Mouse (Mus musculus): ENCODE data around the gene Arhgap10.
"Not testable (repeated sequence)": the region's sequence is repeated elsewhere in the genome, so short reads cannot be mapped to it uniquely, and the experiment has no call there.

Gene Arhgap10

GRCm38 (mm10) chr8:77340046-77340747 lies 177.6 kb downstream of the Arhgap10 start:
- DNase-seq = no peak

- no peak for DNase-seq
These were observed 180.5 kb downstream of the Arhgap10 start for GRCm38 (mm10) chr8:77337272-77337671.

GRCm38 (mm10) chr8:77331180-77331579 lies 186.6 kb downstream of the Arhgap10 start:
- DNase-seq = no peak

- DNase-seq = no peak
These were observed 187.4 kb downstream of the Arhgap10 start for GRCm38 (mm10) chr8:77330304-77330703.

GRCm38 (mm10) chr8:77329783-77330182 lies 188.0 kb downstream of the Arhgap10 start:
- no peak for DNase-seq

- no peak for DNase-seq
These were observed 189.3 kb downstream of the Arhgap10 start for GRCm38 (mm10) chr8:77328473-77328872.

- DNase-seq = no peak
These were observed 190.4 kb downstream of the Arhgap10 start for GRCm38 (mm10) chr8:77327326-77327725.

- DNase-seq = not testable (repeated sequence)
These were observed 195.0 kb downstream of the Arhgap10 start for GRCm38 (mm10) chr8:77322727-77323126.

GRCm38 (mm10) chr8:77321901-77322300 lies 195.9 kb downstream of the Arhgap10 start:
- no peak for DNase-seq

- DNase-seq = no peak
These were observed 199.2 kb downstream of the Arhgap10 start for GRCm38 (mm10) chr8:77318590-77318989.

- DNase-seq = no peak
These were observed 200.0 kb downstream of the Arhgap10 start for GRCm38 (mm10) chr8:77317771-77318170.

- DNase-seq = no peak
These were observed 204.8 kb downstream of the Arhgap10 start for GRCm38 (mm10) chr8:77313003-77313402.

- no peak for DNase-seq
These were observed 206.0 kb downstream of the Arhgap10 start for GRCm38 (mm10) chr8:77311762-77312161.

- DNase-seq = no peak
These were observed 207.2 kb downstream of the Arhgap10 start for GRCm38 (mm10) chr8:77310541-77310940.

GRCm38 (mm10) chr8:77310026-77310425 lies 207.7 kb downstream of the Arhgap10 start:
- no peak for DNase-seq

GRCm38 (mm10) chr8:77294599-77294998 lies 223.2 kb downstream of the Arhgap10 start:
- no peak for DNase-seq

GRCm38 (mm10) chr8:77292649-77293048 lies 225.1 kb downstream of the Arhgap10 start:
- no peak for DNase-seq

- DNase-seq = no peak
These were observed 225.6 kb downstream of the Arhgap10 start for GRCm38 (mm10) chr8:77292120-77292519.

- no peak for DNase-seq
These were observed 229.3 kb downstream of the Arhgap10 start for GRCm38 (mm10) chr8:77288492-77288891.

- DNase-seq = no peak
These were observed 229.7 kb downstream of the Arhgap10 start for GRCm38 (mm10) chr8:77288065-77288464.

- DNase-seq = no peak
These were observed 233.3 kb downstream of the Arhgap10 start for GRCm38 (mm10) chr8:77284473-77284872.

- DNase-seq = no peak
These were observed 235.0 kb downstream of the Arhgap10 start for GRCm38 (mm10) chr8:77282605-77283236.

- DNase-seq = no peak
These were observed 237.8 kb downstream of the Arhgap10 start for GRCm38 (mm10) chr8:77279977-77280376.

GRCm38 (mm10) chr8:77278246-77278645 lies 239.5 kb downstream of the Arhgap10 start:
- no peak for DNase-seq

- no peak for DNase-seq
These were observed 240.9 kb downstream of the Arhgap10 start for GRCm38 (mm10) chr8:77276827-77277226.

Measured in spleen, adult 18-20 months (tissue).